Mouse (Mus musculus) pancreas, adult 10 weeks (tissue): ENCODE data around the gene Ttc36. TPM values are rescaled to one million over a fixed set of nuclear protein-coding genes. Genes with fewer than 3 reads are reported as not detected.

Experiments used
- polyA plus RNA-seq: library from polyadenylated mRNA; stranded (reverse); fragments of 350-450 nt; fragmentation: Illumina TruSeq; extraction: RNeasy Lipid Tissue Mini Kit (QIAGEN cat#74804); gene quantifications from one replicate; pipeline ENCODE4 v1.2.3, GENCODE M21; 2015; ENCODE audit warnings: low read depth, low replicate concordance; ENCODE audit not compliant: insufficient read depth

Ttc36 gene
- polyA plus RNA-seq, result not detected

DNA sequence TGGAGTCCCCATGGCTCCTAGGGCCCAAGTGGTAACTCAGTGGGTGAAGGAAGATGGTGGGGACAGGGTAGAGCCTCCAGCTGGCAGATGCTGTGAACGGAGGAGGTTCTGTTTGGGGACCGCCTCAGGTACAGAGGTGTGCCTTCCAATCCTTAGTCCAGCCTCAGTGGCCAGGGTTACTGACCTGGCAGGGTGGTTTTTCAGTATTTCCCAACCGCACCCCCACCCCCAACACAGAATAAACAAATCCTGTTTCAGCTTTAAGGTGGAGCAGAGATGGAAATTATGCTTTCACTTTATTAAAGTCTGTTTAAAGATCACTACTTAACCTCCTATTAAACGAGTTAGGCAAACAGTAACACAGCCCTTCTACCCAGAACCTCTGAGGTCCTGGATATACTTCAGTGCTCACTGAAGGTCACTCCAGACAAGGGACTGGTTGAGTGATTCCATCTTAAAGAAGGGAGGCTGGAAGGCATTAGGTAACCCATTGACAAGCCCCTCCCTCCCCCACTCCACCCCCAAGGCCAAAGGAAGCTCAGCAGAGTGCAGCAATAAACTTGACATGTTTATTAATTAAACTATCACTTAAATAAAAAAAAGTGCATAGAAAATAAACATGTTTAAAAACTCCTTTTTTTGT, at the start of gene Ttc36:
Gene Ttc36, minus strand, starts transcription at position 265 of the 643 bp plus-strand sequence.

GRCm38 (mm10) chr9:44799102-44799957, 3.5 kb downstream of the Ttc36 start, which contains the start of gene Tmem25:
Gene Tmem25, minus strand, starts transcription at chr9:44799307.

DNA sequence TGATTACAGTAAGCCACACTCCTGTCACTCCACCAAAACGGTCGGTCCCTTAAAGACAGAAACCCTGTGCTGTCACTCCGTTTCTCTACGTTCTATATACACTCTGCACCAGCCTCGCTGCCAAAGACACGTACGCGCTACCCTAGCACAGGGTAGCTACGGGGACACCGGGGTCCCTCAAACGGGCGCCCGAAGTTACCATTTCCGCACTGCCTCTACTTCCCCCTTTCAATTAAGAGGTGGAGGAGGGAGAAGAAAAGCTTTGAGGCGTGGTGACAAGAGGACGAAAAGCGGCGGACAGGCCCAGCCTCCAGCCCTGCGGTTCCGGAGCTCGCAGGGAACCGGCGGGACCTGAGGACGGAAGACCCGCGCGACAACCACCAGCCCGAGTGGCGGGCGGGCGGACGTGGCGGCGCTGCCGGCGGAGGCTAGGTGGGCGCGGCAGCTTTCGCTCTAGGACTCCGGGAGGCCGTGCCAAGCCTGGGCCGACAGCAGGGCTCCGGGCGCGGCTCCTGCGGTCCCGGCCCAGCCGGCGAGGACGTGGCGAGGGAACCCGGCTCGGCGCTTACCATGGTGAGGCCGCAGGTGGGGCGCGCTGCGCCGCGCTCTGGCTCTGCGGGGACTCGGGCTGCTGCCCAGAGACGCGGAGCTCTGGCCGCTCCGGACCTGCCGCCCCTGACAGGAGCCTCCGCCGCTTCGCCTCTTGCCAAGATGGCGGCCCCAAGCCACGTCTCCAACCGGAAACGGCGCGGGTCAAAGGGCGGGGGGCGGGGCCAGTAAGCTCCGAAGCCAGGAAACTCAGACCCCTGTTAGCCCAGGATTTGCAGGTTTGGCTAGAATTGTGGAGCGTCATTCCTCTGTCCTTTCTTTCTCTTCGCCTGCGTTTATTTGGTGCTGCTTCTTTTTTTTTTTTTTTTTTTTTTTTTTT, 35.5 kb downstream of the Ttc36 start, which contains the start of the genes Arcn1 and Ift46:
Gene Arcn1, minus strand, starts transcription at position 745 of the 928 bp plus-strand sequence.
Gene Ift46, plus strand, starts transcription at position 808 of the 928 bp plus-strand sequence.

Other genes starting within 250 kb of the Ttc36 start
- not detected for gene Cxcr5, start 241.2 kb downstream of the Ttc36 start, polyA plus RNA-seq
- gene Ddx6, start 198.2 kb downstream of the Ttc36 start, polyA plus RNA-seq, result 16.2 TPM
- not detected for gene Treh, start 129.8 kb downstream of the Ttc36 start, polyA plus RNA-seq
- 17.1 TPM for gene Phldb1, start 67.9 kb downstream of the Ttc36 start, polyA plus RNA-seq
- gene Arcn1, start 35.2 kb downstream of the Ttc36 start, polyA plus RNA-seq, result 28.1 TPM
- gene Ift46, start 35.2 kb downstream of the Ttc36 start, polyA plus RNA-seq, result 20.0 TPM
- gene Tmem25, start 3.8 kb downstream of the Ttc36 start, polyA plus RNA-seq, result 2.2 TPM
- gene Kmt2a, start 78.2 kb upstream of the Ttc36 start, polyA plus RNA-seq, result 9.5 TPM
- gene Atp5l, start 117.7 kb upstream of the Ttc36 start, polyA plus RNA-seq, result 260 TPM
- gene Ube4a, start 162.5 kb upstream of the Ttc36 start, polyA plus RNA-seq, result 13.2 TPM
- not detected for gene Cd3g, start 177.4 kb upstream of the Ttc36 start, polyA plus RNA-seq
- 0.52 TPM for gene Cd3d, start 178.7 kb upstream of the Ttc36 start, polyA plus RNA-seq
- gene Cd3e, start 206.6 kb upstream of the Ttc36 start, polyA plus RNA-seq, result not detected
- 3.2 TPM for gene Mpzl2, start 236.7 kb upstream of the Ttc36 start, polyA plus RNA-seq